Mouse (Mus musculus) thymus, adult 18-20 months (tissue): ENCODE measurements around the gene Tbc1d10a.

Experiments used
- DNase-seq, 2 experiments: peaks; one replicate each; pipeline ENCODE4 v3.0.0; 2022; ENCODE audit warnings: mixed read lengths in 2 of 2

Tbc1d10a gene

GRCm38 (mm10) chr11:4217914-4218629 is 31.5 kb downstream of the Tbc1d10a start, which contains the start of gene Castor1:
Castor1 (plus strand) TSS chr11:4218225.
- DNase-seq, result peak; percentile 78 to 83

- no peak for DNase-seq
Measured at GRCm38 (mm10) chr11:4218637-4219036, 32.0 kb downstream of the Tbc1d10a start.

GRCm38 (mm10) chr11:4219317-4219751 is 32.7 kb downstream of the Tbc1d10a start:
- no peak for DNase-seq

GRCm38 (mm10) chr11:4219908-4220307 is 33.3 kb downstream of the Tbc1d10a start:
- DNase-seq, result no peak

- peak; percentile 55 to 65 for DNase-seq
Measured at GRCm38 (mm10) chr11:4220443-4221400, 34.1 kb downstream of the Tbc1d10a start.

DNA sequence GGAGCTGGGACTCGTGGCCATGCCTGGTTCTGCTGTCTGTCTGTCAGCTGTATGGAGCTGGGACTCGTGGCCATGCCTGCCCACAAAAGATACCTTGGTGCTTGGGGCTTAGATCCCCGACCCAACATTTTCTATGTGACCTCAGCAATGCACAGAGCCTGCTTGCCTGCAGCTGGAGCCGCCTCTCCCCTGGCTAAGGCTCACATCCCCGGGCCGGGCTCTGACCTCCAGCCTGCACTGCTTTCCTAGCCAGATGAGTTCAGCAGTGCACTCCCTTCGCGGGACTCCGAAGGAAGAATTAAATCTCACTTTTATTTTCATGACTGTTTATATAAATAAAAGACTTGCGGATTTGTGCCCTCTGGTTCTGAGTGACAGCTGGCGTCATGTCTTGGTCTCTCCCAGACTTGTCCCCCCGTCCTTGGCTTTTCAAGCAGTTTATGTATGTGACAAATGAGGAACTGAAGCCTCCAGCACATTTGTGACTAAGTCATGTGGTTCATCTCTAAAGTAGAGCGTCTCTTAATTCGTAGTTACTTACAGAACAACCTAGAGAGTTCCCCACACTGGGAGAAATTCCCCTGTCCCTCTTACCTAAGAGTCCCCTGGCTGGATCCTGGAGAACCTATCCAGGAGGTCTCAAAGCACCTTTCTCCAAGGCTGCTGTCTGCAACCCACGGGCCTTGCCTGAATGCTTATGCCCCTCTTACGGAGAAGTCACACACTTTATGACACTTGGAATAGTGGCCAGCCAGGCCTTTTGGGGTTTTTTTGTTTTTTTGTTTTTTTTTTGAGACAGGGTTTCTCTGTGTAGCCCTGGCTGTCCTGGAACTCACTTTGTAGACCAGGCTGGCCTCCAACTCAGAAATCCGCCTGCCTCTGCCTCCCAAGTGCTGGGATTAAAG is 35.7 kb downstream of the Tbc1d10a start:
- DNase-seq, result no peak

- DNase-seq, result no peak
Measured at GRCm38 (mm10) chr11:4223393-4224188, 37.0 kb downstream of the Tbc1d10a start.

DNA sequence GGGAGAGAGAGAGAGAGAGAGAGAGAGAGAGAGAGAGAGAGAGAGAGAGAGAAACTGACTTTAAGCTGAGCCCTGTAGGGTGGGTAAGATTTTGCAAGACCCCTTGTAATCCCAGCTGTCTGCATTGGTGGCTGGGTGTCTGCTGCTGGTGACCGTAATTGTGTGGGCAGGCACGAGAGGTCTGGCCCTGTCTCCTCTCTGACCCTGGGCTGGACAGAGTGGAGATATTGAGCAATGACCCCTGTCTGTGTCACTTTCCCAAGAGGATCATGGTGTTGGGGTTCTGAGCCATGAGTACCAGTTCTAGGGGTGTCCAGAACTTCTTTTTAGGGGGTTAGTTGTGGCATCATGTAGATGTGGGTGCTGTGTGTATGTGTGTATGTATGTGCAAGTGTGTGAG is 37.6 kb downstream of the Tbc1d10a start:
- no peak for DNase-seq

DNA sequence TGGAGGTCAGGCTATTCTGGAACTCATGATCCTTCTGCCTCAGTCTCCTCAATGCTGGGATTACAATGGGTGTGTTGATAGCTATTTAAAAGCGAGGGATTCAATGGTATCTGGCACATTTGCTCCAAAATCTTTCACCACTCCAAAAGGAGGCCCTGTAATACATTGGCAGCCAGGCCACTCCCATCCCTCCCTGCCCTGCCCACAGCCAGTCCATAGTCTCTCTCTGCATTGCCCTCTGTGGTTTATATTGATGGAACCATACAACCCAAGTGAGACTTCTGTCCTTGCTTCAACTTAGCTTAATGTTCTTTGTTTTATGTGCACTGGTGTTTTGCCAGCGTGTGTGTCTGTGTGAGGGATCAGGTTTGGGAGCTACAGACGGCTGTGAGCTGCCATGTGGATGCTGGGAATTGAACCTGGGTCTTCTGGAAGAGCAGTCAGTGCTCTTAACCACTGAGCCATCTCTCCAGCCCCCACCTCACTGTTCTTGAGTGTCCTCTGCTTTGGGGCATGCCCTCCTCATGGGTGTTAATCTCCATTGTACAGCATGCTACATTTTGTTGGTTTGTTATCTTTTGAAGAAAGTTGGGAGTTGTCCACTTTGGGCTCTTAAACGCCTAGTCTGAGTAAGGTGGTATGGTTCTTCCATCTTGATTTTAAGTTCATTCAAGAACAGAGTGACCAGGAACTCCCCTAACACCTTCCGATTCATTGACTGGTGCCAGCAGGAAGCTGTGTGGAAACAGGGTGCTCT is 40.2 kb downstream of the Tbc1d10a start:
- DNase-seq, result no peak

GRCm38 (mm10) chr11:4228463-4228862 is 41.9 kb downstream of the Tbc1d10a start:
- DNase-seq, result no peak

- DNase-seq, result no peak
Measured at GRCm38 (mm10) chr11:4229841-4230240, 43.3 kb downstream of the Tbc1d10a start.

DNA sequence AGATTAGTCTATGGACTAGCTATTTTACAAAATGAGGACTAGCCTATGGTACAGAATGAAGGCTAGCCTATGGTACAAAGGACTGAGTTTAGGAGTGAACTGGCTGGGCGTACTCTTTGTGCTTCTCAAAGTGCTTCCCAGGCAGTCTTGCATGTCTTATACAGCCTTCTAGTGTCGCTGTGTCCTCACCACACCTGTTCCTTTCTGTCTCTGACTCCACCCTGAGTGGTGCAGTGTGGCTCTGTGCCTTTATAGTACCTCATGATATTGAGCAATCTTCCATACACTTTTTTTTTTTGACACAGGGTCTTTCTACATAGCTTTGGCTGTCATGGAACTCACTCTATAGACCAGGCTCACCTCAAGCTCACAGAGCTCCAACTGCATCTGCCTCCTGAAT is 44.8 kb downstream of the Tbc1d10a start:
- no peak for DNase-seq

GRCm38 (mm10) chr11:4232644-4233043 is 46.1 kb downstream of the Tbc1d10a start:
- DNase-seq, result no peak

DNA sequence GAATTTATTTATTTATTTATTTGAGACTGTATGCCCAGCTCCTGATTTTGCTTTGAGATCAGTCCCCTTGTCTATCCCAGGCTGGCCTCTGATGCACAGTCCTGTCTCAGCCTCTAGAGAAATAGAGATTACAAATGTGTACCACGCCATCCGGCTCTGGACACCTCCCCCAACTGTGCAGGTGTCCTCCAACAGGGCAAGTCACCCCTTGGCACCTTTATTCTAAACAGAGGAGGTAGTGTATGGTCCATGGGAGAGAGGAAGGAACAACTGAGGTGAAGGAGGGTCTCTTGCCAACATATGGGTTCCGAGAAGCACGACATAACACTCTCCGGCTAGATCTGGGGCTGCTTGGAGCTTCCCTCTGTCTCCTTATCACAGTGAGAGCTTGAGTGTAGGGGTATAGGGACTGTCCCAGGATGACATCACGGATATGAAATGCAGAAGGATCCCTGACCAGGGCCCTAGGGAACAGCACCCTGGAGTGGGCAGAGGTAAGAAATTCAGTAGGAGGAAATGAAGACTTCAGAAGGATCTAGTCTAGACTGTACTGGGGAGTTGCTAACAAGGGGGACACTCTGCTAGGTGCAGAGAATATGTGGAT is 48.6 kb downstream of the Tbc1d10a start:
- DNase-seq, result no peak

GRCm38 (mm10) chr11:4235665-4236545 is 49.3 kb downstream of the Tbc1d10a start, which contains the start of gene Osm:
Osm (plus strand) TSS chr11:4236420.
- DNase-seq, result peak in 1 of 2 experiments; percentile 45

- DNase-seq, result peak in 1 of 2 experiments; percentile 39
Measured at GRCm38 (mm10) chr11:4236546-4237067, 50.0 kb downstream of the Tbc1d10a start.

DNA sequence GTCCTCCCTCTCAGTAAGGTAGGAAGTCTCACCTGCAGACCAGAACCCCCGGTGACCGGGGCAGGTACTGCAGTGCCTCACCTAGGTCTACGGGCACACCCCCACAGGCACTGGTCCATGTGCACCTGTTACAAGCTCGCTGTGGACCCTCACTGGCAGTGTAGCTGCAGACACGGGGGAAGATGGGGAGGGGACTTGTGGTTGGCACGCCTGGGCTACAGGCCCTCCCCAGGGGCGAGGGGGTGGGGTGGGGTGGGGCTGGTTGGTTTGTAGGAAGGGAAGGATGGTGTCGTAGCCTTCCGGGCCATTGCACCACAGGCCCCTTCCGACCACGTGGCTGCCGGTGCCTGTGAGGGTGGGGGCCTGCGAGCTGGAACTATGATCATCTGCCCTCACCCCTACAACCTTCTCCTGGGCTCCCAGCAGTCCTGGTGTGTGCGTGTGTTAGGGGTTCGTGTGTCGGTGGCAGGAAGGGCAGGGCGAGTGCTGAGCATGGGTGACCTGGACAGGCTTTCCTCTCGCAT is 50.9 kb downstream of the Tbc1d10a start:
- peak; percentile 55 to 69 for DNase-seq

DNA sequence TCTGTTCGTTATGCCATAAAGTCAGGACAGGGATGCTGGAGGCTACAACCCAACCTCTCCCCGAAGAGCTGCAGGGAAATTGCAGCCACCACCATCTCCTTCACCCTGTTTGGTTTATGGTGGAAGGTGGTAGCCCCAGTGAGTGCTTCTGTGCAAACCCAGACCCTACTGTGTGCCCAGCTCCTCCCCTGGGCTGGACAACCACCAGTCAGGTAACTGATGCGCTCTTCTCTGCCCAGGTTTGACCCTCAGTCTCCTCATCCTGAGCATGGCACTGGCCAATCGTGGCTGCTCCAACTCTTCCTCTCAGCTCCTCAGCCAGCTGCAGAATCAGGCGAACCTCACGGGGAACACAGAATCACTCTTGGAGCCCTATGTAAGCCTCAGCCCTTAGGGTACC is 51.6 kb downstream of the Tbc1d10a start:
- no peak for DNase-seq

DNA sequence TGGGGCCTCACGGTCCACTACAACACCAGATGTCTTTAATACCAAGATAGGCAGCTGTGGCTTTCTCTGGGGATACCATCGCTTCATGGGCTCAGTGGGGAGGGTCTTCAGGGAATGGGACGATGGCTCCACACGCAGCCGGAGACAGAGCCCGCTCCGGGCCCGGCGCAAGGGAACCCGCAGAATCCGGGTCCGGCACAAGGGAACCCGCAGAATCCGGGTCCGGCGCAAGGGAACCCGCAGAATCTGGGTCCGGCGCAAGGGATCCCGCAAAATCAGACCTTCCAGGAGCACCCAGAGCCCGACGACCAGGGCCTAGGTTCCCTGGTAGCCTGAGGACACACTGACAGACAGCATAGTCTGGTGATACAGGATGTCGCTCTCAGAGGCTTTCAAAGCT is 53.1 kb downstream of the Tbc1d10a start:
- no peak for DNase-seq
